Mouse (Mus musculus) common myeloid progenitor, adult 5-6 weeks (primary cell): Measurements from ENCODE around the gene Tmem108. TPM values are rescaled to one million over a fixed set of nuclear protein-coding genes. Genes with fewer than 3 reads are reported as not detected.
A peak's percentile ranks its signal among the peaks of the same experiment; 100 is the strongest.

Source experiments
- ATAC-seq: replicated peaks from 2 replicates; pipeline ENCODE4 v1.8.0; 2016; ENCODE audit warnings: low read depth, mild to moderate bottlenecking, moderate TSS enrichment, inconsistent platforms; ENCODE audit not compliant: poor library complexity, severe bottlenecking
- total RNA-seq: library from RNA; stranded (forward); fragments of 200-1000, 187-1606 nt; gene quantifications from 2 replicates; pipeline ENCODE4 v1.2.3, GENCODE M21; 2017

The Tmem108 gene
- total RNA-seq, 1 experiment from 2014 or later: not detected

DNA sequence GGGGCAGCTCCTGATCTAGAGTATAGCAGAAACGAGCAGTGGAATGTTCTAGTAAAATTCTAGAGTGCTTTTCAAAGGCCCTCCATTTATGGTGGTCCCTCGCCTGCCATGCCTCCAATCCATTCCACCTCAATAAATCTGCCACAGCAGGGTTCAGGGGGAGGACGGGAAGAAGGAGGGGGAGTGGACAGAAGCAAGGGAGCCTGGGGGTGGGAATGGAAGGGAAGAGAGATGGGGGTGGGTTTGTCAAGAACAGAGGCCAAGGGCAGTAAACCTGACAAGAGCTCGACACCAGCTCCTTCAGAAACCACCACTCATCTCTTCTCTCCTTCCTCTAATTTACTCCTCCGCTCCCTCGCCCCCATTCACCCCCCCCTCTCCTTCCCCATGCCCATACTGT, 238.6 kb downstream of the Tmem108 start:
- no peak for ATAC-seq

- ATAC-seq: no peak
Measured at GRCm38 (mm10) chr9:103513884-103514283, 247.8 kb downstream of the Tmem108 start.

DNA sequence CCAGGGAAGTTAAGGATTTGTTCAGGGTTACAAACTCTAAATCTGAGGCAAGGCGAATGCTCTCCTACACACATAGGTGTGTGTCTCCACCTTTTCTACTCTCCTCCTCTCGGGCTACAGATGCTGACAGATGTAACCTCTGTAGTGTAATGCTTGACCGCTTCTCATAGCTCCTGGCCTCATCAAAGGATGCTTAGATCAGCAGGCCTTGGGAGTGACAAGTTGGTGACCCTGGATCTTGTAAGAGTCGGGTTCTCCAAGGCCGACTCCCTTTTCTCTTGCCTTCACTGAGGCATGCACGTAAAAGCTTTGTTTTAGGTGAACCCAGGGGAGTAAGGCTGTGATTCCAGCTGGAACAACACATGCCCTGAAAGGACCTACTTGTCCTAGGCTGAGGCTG, 249.4 kb downstream of the Tmem108 start:
- ATAC-seq: no peak

DNA sequence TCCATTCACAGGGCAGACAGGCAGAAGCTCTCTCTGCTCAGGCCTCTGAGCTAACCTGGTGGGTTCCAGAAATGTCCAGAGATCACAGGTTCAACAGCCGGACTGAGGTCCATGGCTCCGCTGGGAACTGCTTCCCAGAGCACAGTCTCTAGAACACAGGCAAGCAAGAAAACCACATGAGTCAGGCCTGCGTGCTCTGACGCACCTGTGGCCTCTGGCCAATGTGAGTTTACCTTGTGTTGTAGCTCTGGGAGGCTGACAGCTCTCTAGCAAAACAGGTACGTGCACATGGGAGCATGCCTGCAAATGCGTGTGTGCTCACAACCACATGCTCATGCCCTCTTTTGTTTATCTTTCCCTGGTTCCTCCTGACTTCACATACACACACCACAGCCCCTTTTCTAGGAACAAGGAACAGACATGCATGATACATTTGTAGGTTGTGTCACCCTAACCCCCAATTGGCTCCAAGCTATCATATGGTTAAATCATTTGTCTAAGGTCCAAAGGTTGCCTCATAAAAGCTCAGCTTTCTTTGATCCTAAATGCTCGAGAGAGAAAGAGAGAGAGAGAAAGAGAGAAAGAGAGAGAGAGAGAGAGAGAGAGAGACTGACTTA, 254.6 kb downstream of the Tmem108 start:
- no peak for ATAC-seq

DNA sequence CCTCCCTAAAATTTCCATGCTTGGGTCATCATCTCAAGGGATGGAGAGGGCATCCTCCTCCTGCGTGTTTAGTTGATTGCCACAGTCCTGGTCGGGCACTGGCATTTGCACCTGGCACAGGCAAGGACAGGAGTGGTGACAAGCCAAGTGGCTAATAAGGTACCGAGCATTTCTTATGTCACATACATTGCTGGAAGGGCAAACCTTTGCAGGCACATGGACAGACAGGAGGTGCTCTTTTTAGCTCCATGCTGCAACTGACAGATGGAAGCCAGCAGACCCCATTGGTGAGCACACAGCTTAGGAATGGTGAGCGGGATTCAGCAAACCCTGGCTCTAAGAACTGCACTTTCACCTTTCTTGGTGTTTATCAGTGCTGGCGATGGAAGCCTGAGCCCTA, 256.6 kb downstream of the Tmem108 start:
- ATAC-seq: no peak

GRCm38 (mm10) chr9:103504646-103505045, 257.0 kb downstream of the Tmem108 start:
- ATAC-seq: no peak

DNA sequence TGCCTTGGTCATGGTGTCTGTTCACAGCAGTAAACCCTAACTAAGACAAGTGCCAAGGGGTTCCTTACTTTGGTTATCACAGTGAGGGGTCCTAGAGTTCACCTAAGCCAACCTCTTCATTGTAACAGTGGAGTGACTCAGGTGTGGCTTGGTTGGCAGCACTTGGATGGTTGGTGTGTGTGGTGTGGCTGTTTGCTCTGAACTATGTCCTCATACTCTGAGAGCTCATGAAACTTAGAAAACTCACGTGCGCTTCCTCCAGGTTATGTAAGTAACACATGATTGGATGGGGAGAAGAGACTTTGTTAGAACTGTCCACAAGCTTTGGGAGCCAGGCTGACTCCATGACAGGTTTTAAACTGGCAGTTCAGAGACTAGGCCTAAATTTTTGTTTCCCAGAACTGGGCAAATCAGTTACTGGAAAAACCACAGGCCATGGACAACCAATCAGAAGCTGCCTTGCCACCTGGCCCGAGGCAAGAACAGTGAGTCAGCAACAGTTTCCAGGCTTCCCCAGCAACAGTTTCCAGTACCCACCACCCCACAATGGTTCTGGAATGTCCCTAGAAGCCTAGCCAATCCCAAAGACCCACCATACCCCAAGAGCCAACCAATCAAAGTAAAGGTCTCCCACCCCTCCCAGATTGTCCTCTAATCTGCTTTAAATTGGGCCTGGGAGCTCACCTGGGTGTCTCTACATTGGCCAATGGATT, 257.9 kb downstream of the Tmem108 start:
- no peak for ATAC-seq

DNA sequence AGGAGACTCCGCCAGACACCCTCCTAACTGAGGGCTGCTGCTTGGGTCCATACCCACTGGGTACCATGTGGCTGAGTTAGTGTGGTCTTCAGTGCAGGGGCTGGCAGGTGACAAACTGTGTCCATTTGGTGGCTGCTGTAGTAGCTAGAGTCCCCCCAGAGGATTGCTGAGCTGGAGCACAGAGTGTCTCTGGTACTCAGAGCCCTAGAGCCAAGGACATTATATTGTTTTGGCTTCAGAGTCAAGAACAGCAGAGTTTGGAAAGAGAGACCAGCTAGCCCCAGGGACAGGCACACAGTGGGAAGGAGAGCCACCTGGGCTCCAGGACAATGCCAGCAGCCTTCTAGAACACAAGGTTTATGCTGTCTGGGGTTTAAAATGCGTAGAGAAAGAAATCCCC, 259.0 kb downstream of the Tmem108 start:
- ATAC-seq: no peak

- peak; percentile 82 for ATAC-seq
Measured at GRCm38 (mm10) chr9:103501861-103502364, 259.7 kb downstream of the Tmem108 start.

- no peak for ATAC-seq
Measured at GRCm38 (mm10) chr9:103499366-103499765, 262.3 kb downstream of the Tmem108 start.

GRCm38 (mm10) chr9:103498699-103499098, 262.9 kb downstream of the Tmem108 start:
- peak; percentile 46 for ATAC-seq

DNA sequence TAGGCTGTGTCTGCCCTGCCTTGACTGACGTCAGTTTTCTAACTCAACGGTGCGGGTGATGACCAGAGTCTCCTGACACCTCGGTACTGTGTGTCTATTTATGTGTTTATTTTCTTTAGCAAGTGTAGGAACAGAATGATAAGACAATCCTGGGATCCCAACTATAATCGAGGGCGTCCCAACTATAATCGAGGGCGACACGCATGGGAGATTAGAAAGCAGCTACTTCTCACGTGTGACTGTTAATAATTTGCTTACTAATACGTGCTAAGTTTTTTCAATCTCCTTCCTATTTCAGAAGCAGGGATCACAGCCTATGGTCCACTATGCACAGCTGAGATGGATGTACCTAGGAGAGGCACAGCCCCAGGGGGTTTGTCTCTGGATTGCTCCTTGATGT, 266.2 kb downstream of the Tmem108 start:
- ATAC-seq: no peak

DNA sequence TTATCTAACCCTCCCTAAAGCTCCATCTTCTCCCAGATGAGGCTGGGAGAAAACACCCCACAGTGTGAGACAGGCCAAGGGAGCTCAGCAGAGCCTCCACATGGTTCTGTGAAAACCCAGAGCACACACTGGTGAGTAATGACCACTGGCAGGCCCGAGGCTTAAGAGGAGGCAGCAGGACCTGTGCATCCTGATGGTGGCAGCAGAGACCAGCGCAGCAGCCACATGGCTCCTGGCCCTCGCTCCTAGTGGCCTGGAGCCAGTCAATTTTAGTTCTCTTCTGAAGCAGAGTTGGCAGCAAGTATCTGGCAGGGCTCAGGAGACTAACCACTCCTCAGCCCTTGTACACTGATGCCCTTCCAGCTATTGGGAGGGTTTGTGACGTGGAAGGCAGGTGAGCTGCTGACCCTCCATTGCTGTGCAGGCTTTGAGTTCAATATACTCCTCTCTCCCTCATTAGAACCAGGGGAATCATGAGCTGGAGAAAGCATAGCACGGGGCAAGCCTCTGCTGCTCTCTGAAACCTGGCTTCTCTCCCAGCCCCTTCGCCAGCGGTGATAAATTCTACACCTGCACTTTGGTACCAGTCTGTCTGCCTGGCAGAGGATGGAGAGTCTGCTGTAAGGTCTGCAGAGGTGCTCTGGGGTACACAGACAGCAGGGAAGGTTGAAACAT, 267.2 kb downstream of the Tmem108 start:
- peak; percentile 73 for ATAC-seq

- ATAC-seq: no peak
Measured at GRCm38 (mm10) chr9:103491985-103492384, 269.7 kb downstream of the Tmem108 start.

DNA sequence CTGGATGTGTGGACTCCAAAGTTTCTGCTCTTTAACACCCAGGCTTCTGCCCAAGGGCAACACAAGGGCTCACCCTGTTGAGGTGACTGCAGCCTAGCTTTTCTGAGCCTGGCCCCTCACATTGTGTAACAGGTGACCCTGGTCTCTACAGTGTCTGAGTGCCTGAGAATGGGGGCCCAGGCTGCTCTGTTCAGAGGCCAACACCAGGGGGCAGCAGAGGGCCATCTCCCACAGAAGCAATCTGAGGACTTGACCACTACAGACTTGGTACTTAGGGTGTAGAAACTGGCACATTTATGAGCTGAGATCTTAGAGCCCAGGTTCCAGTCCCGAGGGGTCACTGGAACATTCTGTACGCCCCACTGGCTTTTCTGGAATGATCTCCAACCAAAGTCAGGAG, 271.2 kb downstream of the Tmem108 start:
- ATAC-seq: peak; percentile 61

DNA sequence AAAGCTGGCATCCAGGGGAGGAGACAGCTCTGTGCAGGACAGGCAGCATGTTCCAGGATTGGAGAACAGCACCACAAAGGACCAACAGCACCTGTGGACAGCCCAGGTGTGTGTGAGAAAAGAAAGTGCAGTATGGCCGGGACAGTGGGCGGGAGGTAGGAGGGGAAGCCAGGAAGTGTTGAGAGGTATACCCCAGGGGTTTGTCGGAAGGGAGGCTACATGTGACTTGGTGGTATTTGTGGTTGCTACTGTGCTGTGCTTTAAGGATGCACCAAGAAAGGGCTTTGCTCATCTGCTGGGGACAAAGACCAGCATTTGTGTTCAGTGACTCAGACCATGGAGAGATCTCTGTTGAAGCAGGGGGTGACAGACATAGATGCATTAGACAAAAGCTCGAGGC, 271.8 kb downstream of the Tmem108 start:
- ATAC-seq: no peak

GRCm38 (mm10) chr9:103489096-103489495, 272.5 kb downstream of the Tmem108 start:
- ATAC-seq: no peak

DNA sequence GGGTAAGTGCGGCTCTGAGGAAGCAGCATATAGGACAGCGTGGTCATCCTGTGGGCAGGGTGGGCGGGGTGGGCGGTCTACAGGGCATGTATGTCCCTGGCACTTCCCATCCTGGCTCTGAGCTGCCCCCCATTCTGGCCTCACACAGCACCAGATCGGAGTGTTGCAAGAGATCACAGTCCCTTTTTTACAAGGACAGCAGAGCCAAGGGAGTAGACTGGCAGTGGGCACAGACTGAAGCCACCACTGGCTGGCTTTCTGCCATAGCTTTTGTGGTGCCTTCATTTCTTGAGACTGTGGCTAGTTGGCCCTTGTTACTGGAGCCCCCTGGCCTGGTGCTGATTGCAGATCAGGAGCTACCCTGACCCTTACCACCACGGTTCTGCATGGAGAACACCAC, 275.4 kb downstream of the Tmem108 start:
- peak; percentile 68 for ATAC-seq

DNA sequence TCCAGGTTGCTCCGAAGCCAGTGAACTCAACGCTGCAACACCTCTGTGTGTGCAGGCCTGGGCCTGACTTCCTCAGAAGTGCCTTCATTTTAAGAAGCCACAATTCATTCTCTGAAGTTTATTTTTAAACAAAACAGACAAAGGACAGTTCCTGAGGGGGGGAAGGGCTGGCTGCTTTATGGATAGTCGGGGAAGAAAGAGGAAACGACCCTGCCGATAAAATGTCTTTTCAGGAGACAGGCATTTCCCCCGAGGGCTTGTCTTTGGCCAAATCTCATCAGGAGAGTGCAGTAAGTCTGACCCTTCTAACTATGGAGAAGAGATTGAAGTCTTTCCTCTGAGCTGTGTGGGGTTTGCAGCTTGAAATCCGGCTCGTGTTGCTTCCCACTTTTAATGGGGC, 276.0 kb downstream of the Tmem108 start:
- ATAC-seq: peak; percentile 14; the same call in 1 of the 2 replicates

DNA sequence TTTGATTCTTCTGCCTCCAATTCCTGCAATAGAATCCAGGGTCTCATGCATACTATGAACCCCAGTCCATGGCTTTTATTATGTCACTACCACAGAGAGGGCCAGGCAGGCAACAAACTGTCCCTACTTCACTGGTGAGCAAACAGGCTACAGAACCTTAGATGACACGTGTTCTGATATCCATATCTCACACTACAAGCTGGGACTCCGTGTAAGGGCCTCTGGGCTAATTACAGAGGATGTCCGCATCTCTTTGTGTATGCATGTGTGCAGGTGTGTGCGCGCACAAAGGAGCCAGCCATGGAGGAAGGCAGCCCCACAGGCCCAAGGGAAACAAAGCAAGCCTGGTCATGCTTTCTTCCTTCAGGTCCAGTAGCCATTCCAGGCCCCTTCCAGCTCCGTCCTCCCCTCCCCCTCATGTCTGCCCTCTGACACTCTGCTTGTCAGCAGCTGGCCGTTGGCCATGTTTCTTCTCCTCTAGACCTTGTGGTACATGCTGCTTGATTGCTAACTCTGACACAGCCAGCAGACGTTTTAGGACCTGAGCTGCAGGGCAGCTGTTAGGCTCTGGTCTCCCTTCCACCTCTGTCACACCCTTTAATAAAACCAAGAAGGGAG, 280.9 kb downstream of the Tmem108 start:
- no peak for ATAC-seq
